Mouse (Mus musculus): Measurements from ENCODE around the gene Evi5. TPM values are rescaled to one million over a fixed set of nuclear protein-coding genes. Genes with fewer than 3 reads are reported as not detected.

Gene Evi5
- 11.2 and 22.6 TPM in 2 replicates for polyA plus RNA-seq (2012; rRNA removed; ENCODE audit: low replicate concordance)

DNA sequence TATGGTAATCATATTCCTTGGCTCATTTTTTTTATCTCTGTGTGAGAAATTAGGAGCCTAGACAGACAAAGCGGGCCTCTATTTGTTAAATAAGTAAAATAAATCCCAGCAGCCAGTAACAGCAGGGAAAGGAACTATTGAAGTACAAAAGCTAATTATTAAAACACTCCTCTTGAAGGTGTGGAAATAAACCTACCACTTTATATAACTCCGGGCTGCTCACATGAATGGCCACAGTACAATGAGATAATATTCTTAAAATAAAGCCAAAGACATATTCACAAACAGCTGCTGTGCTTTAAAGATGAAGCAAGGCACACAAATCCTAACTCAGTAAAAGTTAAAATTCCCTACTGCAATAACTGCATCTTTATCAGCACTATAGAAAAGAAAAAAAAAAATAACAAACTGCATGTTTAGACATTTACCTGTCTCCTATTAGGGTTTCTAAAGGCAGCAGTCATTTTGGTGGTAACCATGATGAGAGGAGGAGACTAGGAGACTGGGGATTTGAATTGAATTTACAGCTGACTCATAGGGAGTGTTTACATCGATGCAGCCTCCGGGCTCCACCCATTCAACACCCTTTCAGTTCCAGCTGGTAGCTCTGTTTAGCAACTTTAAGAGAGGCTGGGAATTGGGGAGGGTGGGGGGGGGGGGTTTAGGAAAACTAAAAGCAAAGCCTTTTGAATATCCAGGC is at the start of gene Evi5:
Evi5 (minus strand) TSS at position 547 of the 700 bp plus-strand sequence.

DNA sequence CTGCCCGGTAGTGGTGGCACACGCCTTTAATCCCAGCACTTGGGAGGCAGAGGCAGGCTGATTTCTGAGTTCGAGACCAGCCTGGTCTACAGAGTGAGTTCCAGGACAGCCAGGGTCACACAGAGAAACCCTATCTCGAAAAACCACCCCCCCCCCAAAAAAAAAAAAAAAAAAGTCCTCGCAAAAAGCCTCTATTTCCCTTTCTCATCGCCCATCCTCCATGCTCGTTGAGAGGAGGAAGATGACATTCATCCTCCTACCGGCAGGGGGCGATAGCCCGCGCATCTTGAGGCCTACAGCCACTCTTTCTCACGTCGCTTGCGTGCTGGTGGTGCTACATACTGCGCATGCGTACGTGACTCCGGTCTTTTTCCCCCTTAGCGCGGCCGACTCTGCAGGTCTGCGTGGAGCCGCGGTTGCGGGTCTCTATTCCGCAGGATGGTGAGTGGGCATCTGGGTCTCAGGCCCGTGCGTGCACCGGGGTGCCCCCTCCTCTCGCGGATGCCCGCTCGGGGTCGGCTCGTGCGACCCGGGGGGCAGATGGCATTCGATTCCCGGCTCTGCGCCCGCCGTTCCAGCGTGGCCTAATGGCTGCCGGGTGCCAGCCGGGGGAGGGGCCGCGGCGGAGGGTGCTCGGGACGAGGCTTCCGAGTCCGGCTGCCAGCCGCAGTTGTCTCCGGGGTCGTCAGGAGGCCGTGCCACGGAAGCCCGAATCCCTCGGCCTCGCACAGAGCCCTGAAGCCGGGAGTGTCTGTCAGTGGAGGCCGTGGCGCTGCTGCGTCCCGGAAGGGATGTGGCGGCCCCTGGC is 25.5 kb upstream of the Evi5 start, which contains the start of gene Rpl5:
Rpl5 (plus strand) TSS at position 297 of the 808 bp plus-strand sequence.

DNA sequence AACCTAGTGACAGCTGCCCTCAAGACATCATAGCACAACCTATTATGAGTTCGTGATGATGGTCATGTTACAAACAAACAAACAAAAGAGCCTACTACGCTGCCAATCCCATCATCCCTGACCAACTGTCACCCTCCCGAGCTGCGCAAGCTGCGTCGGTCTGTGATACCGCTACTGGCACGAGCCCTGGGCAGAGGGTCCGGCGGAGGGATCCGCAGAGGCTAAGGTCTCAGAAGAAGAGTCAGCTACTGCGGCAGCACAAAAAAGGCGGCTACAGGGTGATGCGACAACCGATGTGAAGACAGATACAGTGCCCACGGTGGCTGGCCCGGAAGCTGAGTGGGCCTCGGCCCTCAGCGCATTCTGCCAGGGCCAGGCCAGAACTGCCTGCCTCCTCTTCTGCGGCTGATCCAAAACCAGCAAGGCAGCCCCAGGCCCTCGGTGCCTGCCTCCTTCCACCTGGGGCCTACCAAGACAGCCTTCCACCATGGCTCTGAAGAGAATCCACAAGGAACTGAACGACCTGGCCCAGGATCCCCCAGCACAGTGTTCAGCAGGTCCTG is 44.8 kb downstream of the Evi5 start, which contains the start of gene Ube2d2b:
Ube2d2b (plus strand) TSS at position 102 of the 563 bp plus-strand sequence.

DNA sequence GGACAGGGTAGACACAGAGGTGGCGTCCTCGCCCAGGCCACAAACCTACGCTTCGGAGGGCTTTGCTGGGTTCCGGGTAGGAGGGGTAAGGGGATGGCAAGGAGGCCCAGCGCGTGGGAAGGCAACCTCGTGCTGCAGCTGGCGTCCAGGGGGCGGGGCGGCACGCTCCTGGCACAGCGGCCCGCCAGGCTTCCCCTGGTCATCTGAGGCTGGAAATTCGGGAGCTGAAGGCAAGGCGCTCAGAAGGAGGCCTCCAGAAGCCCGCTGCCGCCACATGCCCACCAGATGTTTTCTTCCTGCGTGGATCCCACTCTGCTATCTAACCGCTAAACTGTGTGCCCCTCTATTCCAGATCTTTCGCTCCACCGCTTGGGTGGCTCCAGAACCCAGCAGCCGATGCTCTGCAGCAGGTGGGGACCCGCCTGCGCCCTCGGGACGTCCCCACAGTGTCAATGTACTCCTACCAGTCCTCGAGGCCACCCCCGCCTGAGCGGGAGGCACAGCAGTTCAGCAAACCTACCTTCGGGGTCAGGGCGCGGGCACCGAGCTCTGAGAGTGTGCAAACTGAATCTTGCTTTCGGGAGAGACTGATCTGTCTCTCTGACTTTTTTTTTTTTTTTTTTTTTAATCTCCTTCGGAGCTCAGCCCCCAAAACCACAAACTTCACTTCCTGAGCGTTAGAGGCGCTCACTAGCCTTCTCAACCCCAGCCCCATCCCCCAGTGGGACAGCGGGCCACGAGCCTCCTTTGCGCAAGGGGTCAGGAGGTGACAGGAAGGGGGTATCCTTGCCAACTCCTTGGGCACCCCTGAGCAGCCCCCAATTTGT is 149.3 kb downstream of the Evi5 start, which contains the start of gene Gfi1:
Gfi1 (minus strand) TSS at position 602 of the 827 bp plus-strand sequence.

Other genes starting within 250 kb of the Evi5 start
- gene Gfi1, start 149.1 kb downstream of the Evi5 start, polyA plus RNA-seq (2012; rRNA removed; ENCODE audit: low replicate concordance) = 1.5 and 7.5 TPM in 2 replicates
- gene Ube2d2b, start 45.0 kb downstream of the Evi5 start, polyA plus RNA-seq (2012; rRNA removed; ENCODE audit: low replicate concordance) = not detected in 2 replicates
- 21.4 and 30.7 TPM in 2 replicates for gene Rpl5, start 25.4 kb upstream of the Evi5 start, polyA plus RNA-seq (2012; rRNA removed; ENCODE audit: low replicate concordance)
- 2.6 and 7.2 TPM in 2 replicates for gene Fam69a, start 112.0 kb upstream of the Evi5 start, polyA plus RNA-seq (2012; rRNA removed; ENCODE audit: low replicate concordance)
- 8.4 and 13.9 TPM in 2 replicates for gene Mtf2, start 190.6 kb upstream of the Evi5 start, polyA plus RNA-seq (2012; rRNA removed; ENCODE audit: low replicate concordance)